Mouse (Mus musculus): ENCODE data around the gene Dyx1c1. TPM values are rescaled to one million over a fixed set of nuclear protein-coding genes. Genes with fewer than 3 reads are reported as not detected.

Gene Dyx1c1
- polyA plus RNA-seq, 1 experiment from 2014 or later: 1.7 TPM

GRCm38 (mm10) chr9:73002177-73002576 lies 43.6 kb downstream of the Dyx1c1 start:
- H3K4me1 ChIP-seq: no peaks in the 10 kb centered on the region
- no peak for ATAC-seq (ENCODE audit: low FRiP score)
- no peak overlapping the region for H3K9ac ChIP-seq (replicated peaks)
- WGBS: 63% methylated on average over 3 of the region's 3 CpGs
- no peak overlapping the region for H3K4me2 ChIP-seq
- no peaks in the 10 kb centered on the region for H3K9me3 ChIP-seq (replicated peaks)
- no peaks in the 10 kb centered on the region for H3K27me3 ChIP-seq (replicated peaks)
- peaks cover 53% of the 10 kb centered on the region for H3K36me3 ChIP-seq
- no peak overlapping the region for H3K4me3 ChIP-seq (replicated peaks)
- no peak overlapping the region for H3K27ac ChIP-seq (replicated peaks)

DNA sequence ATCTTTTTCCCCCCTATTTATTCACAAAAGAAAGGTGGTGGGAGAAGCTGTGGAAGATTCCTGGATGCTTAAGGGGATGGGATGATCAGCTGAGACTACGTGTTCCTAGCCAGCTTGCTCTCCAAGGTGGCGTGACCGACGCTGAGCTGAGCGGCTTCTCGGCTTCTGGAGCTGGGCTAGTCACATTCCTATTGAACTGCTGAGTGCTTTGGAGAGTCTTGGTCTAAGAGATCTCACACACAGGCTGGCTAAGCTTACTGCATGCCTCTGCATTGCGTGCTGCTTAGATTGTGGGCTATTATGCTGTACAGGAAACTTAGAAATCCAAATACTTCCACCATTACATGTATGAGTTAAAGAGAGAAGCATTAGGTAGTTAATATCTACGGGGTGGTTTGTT lies 45.5 kb downstream of the Dyx1c1 start:
- H3K9me3 ChIP-seq (replicated peaks): no peaks in the 10 kb centered on the region
- 90% methylated on average over 8 of the region's 8 CpGs for WGBS
- no peak for ATAC-seq (ENCODE audit: low FRiP score)
- no peaks in the 10 kb centered on the region for H3K27me3 ChIP-seq (replicated peaks)
- H3K9ac ChIP-seq (replicated peaks): no peak overlapping the region
- no peak overlapping the region for H3K4me2 ChIP-seq
- no peaks in the 10 kb centered on the region for H3K4me1 ChIP-seq
- peaks cover 62% of the 10 kb centered on the region for H3K36me3 ChIP-seq
- no peak overlapping the region for H3K27ac ChIP-seq (replicated peaks)
- H3K4me3 ChIP-seq (replicated peaks): no peak overlapping the region

DNA sequence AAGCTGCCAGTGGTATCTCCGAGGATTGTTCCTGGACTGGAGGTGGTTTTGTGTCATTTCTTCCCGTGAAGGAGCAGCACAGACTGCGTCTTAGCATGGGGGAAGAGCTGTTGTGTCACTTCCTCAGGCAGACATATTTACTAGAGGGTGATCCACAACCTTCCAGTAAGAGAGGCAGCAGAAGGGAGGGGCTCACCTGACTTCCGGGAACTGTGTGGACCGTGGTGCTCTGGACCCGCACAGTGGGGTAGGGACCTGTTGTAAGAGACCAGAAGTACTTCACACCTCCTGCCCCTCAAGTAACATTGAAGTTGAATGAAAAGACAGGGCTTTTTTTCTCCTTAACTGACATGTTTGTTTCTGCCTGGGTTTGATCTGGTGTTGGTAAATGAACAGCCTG lies 46.5 kb downstream of the Dyx1c1 start:
- Histone ChIP-seq H3K4me3 (replicated peaks) (no peak overlapping the region), H3K4me2 (no peak overlapping the region), H3K27ac (replicated peaks) (no peak overlapping the region), H3K27me3 (replicated peaks) (no peaks in the 10 kb centered on the region), H3K4me1 (no peaks in the 10 kb centered on the region), H3K9me3 (replicated peaks) (no peaks in the 10 kb centered on the region), H3K36me3 (peaks cover 70% of the 10 kb centered on the region), H3K9ac (replicated peaks) (no peak overlapping the region)
- 87% methylated on average over 6 of the region's 6 CpGs for WGBS
- ATAC-seq (ENCODE audit: low FRiP score): no peak

DNA sequence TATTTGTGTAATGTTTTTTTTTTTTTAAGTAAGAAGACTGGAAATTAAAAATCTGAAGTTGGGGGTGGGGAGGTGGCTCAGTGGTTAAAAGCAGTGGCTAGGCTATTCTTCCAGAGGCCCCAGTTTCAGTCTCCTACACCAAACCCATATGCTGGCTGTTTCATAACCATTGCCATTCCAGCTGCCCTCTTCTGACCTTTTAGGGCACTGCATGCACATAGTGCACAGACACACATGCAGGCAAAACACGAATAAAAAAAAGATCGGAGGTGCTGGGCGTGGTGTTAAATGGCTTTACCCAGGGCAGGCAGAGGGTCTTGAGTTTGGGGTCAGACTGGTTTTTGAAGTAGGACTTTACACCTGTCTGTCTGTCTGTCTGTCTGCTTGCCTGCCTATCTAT lies 47.6 kb downstream of the Dyx1c1 start:
- ATAC-seq (ENCODE audit: low FRiP score): no peak
- peaks cover 71% of the 10 kb centered on the region for H3K36me3 ChIP-seq
- H3K9me3 ChIP-seq (replicated peaks): no peaks in the 10 kb centered on the region
- no peaks in the 10 kb centered on the region for H3K27me3 ChIP-seq (replicated peaks)
- H3K4me1 ChIP-seq: no peaks in the 10 kb centered on the region
- WGBS: 89% methylated on average over 3 of the region's 3 CpGs
- H3K4me2 ChIP-seq: no peak overlapping the region
- H3K4me3 ChIP-seq (replicated peaks): no peak overlapping the region
- H3K27ac ChIP-seq (replicated peaks): no peak overlapping the region
- H3K9ac ChIP-seq (replicated peaks): no peak overlapping the region

GRCm38 (mm10) chr9:73008384-73008783 lies 49.8 kb downstream of the Dyx1c1 start:
- H3K36me3 ChIP-seq: peaks cover 74% of the 10 kb centered on the region
- no peaks in the 10 kb centered on the region for H3K27me3 ChIP-seq (replicated peaks)
- H3K4me1 ChIP-seq: no peaks in the 10 kb centered on the region
- no peak overlapping the region for H3K27ac ChIP-seq (replicated peaks)
- H3K9ac ChIP-seq (replicated peaks): no peak overlapping the region
- no peak overlapping the region for H3K4me3 ChIP-seq (replicated peaks)
- H3K9me3 ChIP-seq (replicated peaks): no peaks in the 10 kb centered on the region
- no peak overlapping the region for H3K4me2 ChIP-seq
- 77% methylated on average over 3 of the region's 3 CpGs for WGBS
- no peak for ATAC-seq (ENCODE audit: low FRiP score)

- peaks cover 81% of the 10 kb centered on the region for H3K36me3 ChIP-seq
- no peaks in the 10 kb centered on the region for H3K27me3 ChIP-seq (replicated peaks)
- no peaks in the 10 kb centered on the region for H3K9me3 ChIP-seq (replicated peaks)
- WGBS: 89% methylated on average over 4 of the region's 4 CpGs
- no peak overlapping the region for H3K9ac ChIP-seq (replicated peaks)
- H3K4me1 ChIP-seq: no peaks in the 10 kb centered on the region
- no peak overlapping the region for H3K27ac ChIP-seq (replicated peaks)
- H3K4me2 ChIP-seq: no peak overlapping the region
- ATAC-seq (ENCODE audit: low FRiP score): no peak
- H3K4me3 ChIP-seq (replicated peaks): no peak overlapping the region
Observed at GRCm38 (mm10) chr9:73012629-73013028, 54.0 kb downstream of the Dyx1c1 start.

- H3K9ac ChIP-seq (replicated peaks): no peak overlapping the region
- 91% methylated on average over 13 of the region's 13 CpGs for whole genome bisulfite sequencing
- H3K27me3 ChIP-seq (replicated peaks): no peaks in the 10 kb centered on the region
- H3K4me3 ChIP-seq (replicated peaks): no peak overlapping the region
- H3K27ac ChIP-seq (replicated peaks): no peak overlapping the region
- H3K36me3 ChIP-seq: peaks cover 89% of the 10 kb centered on the region
- no peak for ATAC-seq (ENCODE audit: low FRiP score)
- no peak overlapping the region for H3K4me2 ChIP-seq
- H3K9me3 ChIP-seq (replicated peaks): no peaks in the 10 kb centered on the region
- no peaks in the 10 kb centered on the region for H3K4me1 ChIP-seq
Observed at GRCm38 (mm10) chr9:73014724-73015123, 56.1 kb downstream of the Dyx1c1 start.

GRCm38 (mm10) chr9:73019841-73020240 lies 61.3 kb downstream of the Dyx1c1 start:
- H3K27me3 ChIP-seq (replicated peaks): no peaks in the 10 kb centered on the region
- H3K9me3 ChIP-seq (replicated peaks): no peaks in the 10 kb centered on the region
- H3K36me3 ChIP-seq: peaks cover 65% of the 10 kb centered on the region
- 95% methylated on average over 10 of the region's 10 CpGs for WGBS
- no peak overlapping the region for H3K4me2 ChIP-seq
- H3K9ac ChIP-seq (replicated peaks): no peak overlapping the region
- no peak for ATAC-seq (ENCODE audit: low FRiP score)
- no peak overlapping the region for H3K27ac ChIP-seq (replicated peaks)
- no peak overlapping the region for H3K4me3 ChIP-seq (replicated peaks)
- no peaks in the 10 kb centered on the region for H3K4me1 ChIP-seq

DNA sequence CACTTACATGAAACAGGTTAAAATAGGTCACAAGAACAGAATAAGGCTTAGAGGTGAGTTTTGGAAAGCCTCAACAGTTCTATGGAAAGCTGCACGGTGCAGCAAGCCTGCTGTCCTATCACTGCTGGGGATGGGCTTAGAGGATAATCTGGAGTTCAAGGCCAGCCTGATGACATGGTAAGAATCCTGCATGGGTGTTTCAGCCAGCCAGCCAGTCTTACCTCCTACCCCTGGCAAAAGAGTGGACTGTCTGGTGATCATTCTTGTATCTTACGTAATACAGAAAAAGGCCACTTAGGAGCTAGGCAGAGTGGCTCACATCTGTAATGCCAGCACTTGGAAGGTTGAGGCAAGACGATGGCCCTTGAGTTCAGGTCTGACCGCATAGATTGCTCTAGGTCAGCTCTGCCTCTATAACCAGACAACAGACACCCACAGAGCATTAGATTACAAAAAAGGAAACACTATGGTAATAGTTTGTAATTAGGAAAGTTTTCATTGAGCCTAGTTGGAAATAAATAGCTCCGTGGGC lies 62.0 kb downstream of the Dyx1c1 start:
- Histone ChIP-seq H3K36me3 (peaks cover 58% of the 10 kb centered on the region), H3K9me3 (replicated peaks) (no peaks in the 10 kb centered on the region)

More for the DNA sequence above, 62.0 kb downstream of the Dyx1c1 start:
- H3K4me3 ChIP-seq (replicated peaks): no peak overlapping the region
- H3K9ac ChIP-seq (replicated peaks): no peak overlapping the region
- ATAC-seq (ENCODE audit: low FRiP score): no peak
- H3K4me2 ChIP-seq: no peak overlapping the region
- 93% methylated on average over 5 of the region's 5 CpGs for WGBS
- 0 out of 2 replicates have a peak, but pooled peaks cover under 1% of the 10 kb centered on the region for H3K4me1 ChIP-seq
- H3K27ac ChIP-seq (replicated peaks): no peak overlapping the region
- H3K27me3 ChIP-seq (replicated peaks): no peaks in the 10 kb centered on the region

Small RNA genes lying within 50 kb of the gene (microRNA-seq; reads per million reads assigned to microRNA genes)
- not detected for gene Gm27353

Other genes with a start within 250 kb of the Dyx1c1 start
- gene Prtg, start 151.9 kb upstream of the Dyx1c1 start, polyA plus RNA-seq (2015; fragmentation: Nextera tagmentation; extraction: Ambion mirVana): 0.52 and 0.61 TPM in 2 replicates
- gene Pygo1, start 33.1 kb upstream of the Dyx1c1 start, polyA plus RNA-seq (2015; fragmentation: Nextera tagmentation; extraction: Ambion mirVana): 12.2 and 14.6 TPM in 2 replicates
- gene Gm44503, start 67 bp downstream of the Dyx1c1 start, polyA plus RNA-seq (2015; fragmentation: Nextera tagmentation; extraction: Ambion mirVana): not detected in 2 replicates
- 22.2 TPM in 2 replicates for gene Ccpg1os, start 26.6 kb downstream of the Dyx1c1 start, polyA plus RNA-seq (2015; fragmentation: Nextera tagmentation; extraction: Ambion mirVana)
- gene Ccpg1, start 26.6 kb downstream of the Dyx1c1 start, polyA plus RNA-seq (2015; fragmentation: Nextera tagmentation; extraction: Ambion mirVana): 43.2 and 45.9 TPM in 2 replicates
- gene Pigb, start 81.6 kb downstream of the Dyx1c1 start, polyA plus RNA-seq (2015; fragmentation: Nextera tagmentation; extraction: Ambion mirVana): 12.7 and 14.7 TPM in 2 replicates
- gene Rab27a, start 86.1 kb downstream of the Dyx1c1 start, polyA plus RNA-seq (2015; fragmentation: Nextera tagmentation; extraction: Ambion mirVana): 3.3 and 11.8 TPM in 2 replicates
- 0.17 and 0.20 TPM in 2 replicates for gene Khdc3, start 143.1 kb downstream of the Dyx1c1 start, polyA plus RNA-seq (2015; fragmentation: Nextera tagmentation; extraction: Ambion mirVana)
- 0.43 TPM in 1 of 2 replicates, not detected in the other for gene Gm20509, start 143.7 kb downstream of the Dyx1c1 start, polyA plus RNA-seq (2015; fragmentation: Nextera tagmentation; extraction: Ambion mirVana)
- gene Rsl24d1, start 154.6 kb downstream of the Dyx1c1 start, polyA plus RNA-seq (2015; fragmentation: Nextera tagmentation; extraction: Ambion mirVana): 92.6 and 101 TPM in 2 replicates

Data from neural tube, embryonic 15.5 days (tissue).